In genomic region chr10:32939853-32940252, GRCm38 (mm10) we compare ENCODE assay signal across 33 mouse cellular contexts. TPM values are rescaled to one million over a fixed set of nuclear protein-coding genes. Genes with fewer than 3 reads are reported as not detected.
"Had no signal": no experiment of that assay in that cellular context is flagged by ENCODE, and none has a peak within 500 bp of the region (broad histone marks: within the 10 kb centered on the region; RNA-seq: fewer than 3 reads in every experiment).

No protein-coding gene starts in this region.

- H3K36me3 ChIP-seq: limb, embryonic 10.5 days; limb, embryonic 12.5 days; limb, embryonic 13.5 days; limb, embryonic 15.5 days; liver, embryonic 12.5 days; liver, embryonic 13.5 days; liver, embryonic 15.5 days; lung, embryonic 15.5 days; midbrain, embryonic 10.5 days; midbrain, embryonic 12.5 days; midbrain, embryonic 13.5 days; midbrain, embryonic 15.5 days had no signal

- H3K4me1 ChIP-seq: limb, embryonic 10.5 days; limb, embryonic 12.5 days; limb, embryonic 13.5 days; limb, embryonic 15.5 days; liver, embryonic 12.5 days; liver, embryonic 13.5 days; liver, embryonic 15.5 days; lung, embryonic 15.5 days; megakaryocyte, embryonic 14.5 days; midbrain, embryonic 10.5 days; midbrain, embryonic 12.5 days; midbrain, embryonic 13.5 days; midbrain, embryonic 15.5 days had no signal

- H3K27me3 ChIP-seq: limb, embryonic 12.5 days; limb, embryonic 13.5 days; limb, embryonic 15.5 days; liver, embryonic 12.5 days; liver, embryonic 13.5 days; liver, embryonic 15.5 days; lung, embryonic 15.5 days; megakaryocyte, embryonic 14.5 days; midbrain, embryonic 12.5 days; midbrain, embryonic 13.5 days; midbrain, embryonic 15.5 days had no signal

- H3K4me3 ChIP-seq: left cerebral cortex, adult 2 months; limb, embryonic 10.5 days; limb, embryonic 12.5 days; limb, embryonic 13.5 days; limb, embryonic 15.5 days; liver, embryonic 12.5 days; liver, embryonic 13.5 days; liver, embryonic 15.5 days; lung, embryonic 15.5 days; megakaryocyte, embryonic 14.5 days; midbrain, embryonic 10.5 days; midbrain, embryonic 12.5 days; midbrain, embryonic 13.5 days; midbrain, embryonic 15.5 days; myocyte had no signal

- ATAC-seq: liver, embryonic 12.5 days; liver, postnatal 0 days; lung, postnatal 0 days; midbrain, embryonic 13.5 days; midbrain, embryonic 15.5 days; midbrain, embryonic 16.5 days had no signal

- H3K9ac ChIP-seq: limb, embryonic 12.5 days; limb, embryonic 13.5 days; limb, embryonic 15.5 days; liver, embryonic 12.5 days; liver, embryonic 13.5 days; liver, embryonic 14.5 days; liver, embryonic 15.5 days; liver, postnatal 0 days; lung, embryonic 14.5 days; lung, embryonic 15.5 days; midbrain, embryonic 12.5 days; midbrain, embryonic 13.5 days; midbrain, embryonic 15.5 days had no signal

- DNase-seq: left cerebral cortex, postnatal 4 days; liver; liver, embryonic 13.5 days; liver, postnatal 0 days; lung, adult 18-20 months; lung, adult 2 months; lung, embryonic 14.5 days; lung, postnatal 10 days; lung, postnatal 14 days; lung, postnatal 36 days; lung, postnatal 4 days; midbrain, embryonic 14.5 days had no signal

- H3K27ac ChIP-seq: left cerebral cortex, adult 2 months; limb, embryonic 10.5 days; limb, embryonic 12.5 days; limb, embryonic 13.5 days; limb, embryonic 15.5 days; liver, embryonic 12.5 days; liver, embryonic 13.5 days; liver, embryonic 14.5 days; liver, embryonic 15.5 days; lung, embryonic 15.5 days; macrophage; midbrain, embryonic 10.5 days; midbrain, embryonic 12.5 days; midbrain, embryonic 13.5 days; midbrain, embryonic 15.5 days had no signal

- H3K4me2 ChIP-seq: limb, embryonic 12.5 days; limb, embryonic 13.5 days; limb, embryonic 15.5 days; liver, embryonic 11.5 days; liver, embryonic 12.5 days; liver, embryonic 13.5 days; liver, embryonic 15.5 days; lung, embryonic 14.5 days; lung, embryonic 15.5 days; midbrain, embryonic 11.5 days; midbrain, embryonic 12.5 days; midbrain, embryonic 13.5 days; midbrain, embryonic 15.5 days had no signal

- H3K9me3 ChIP-seq: limb, embryonic 10.5 days; limb, embryonic 12.5 days; limb, embryonic 15.5 days; liver, embryonic 12.5 days; liver, embryonic 13.5 days; liver, embryonic 15.5 days; lung, embryonic 15.5 days; midbrain, embryonic 12.5 days; midbrain, embryonic 13.5 days; midbrain, embryonic 15.5 days had no signal

RNA-seq across cellular contexts. Expression of gene Nkain2, which starts 49.6 kb away (rescaled TPM):
- polyA plus RNA-seq: liver, embryonic 16.5 days; lung, postnatal 0 days; macrophage had no signal
